Mouse (Mus musculus): Measurements from ENCODE around the gene Cog7.
A peak's percentile ranks its signal among the peaks of the same experiment; 100 is the strongest.

Gene Cog7

DNA sequence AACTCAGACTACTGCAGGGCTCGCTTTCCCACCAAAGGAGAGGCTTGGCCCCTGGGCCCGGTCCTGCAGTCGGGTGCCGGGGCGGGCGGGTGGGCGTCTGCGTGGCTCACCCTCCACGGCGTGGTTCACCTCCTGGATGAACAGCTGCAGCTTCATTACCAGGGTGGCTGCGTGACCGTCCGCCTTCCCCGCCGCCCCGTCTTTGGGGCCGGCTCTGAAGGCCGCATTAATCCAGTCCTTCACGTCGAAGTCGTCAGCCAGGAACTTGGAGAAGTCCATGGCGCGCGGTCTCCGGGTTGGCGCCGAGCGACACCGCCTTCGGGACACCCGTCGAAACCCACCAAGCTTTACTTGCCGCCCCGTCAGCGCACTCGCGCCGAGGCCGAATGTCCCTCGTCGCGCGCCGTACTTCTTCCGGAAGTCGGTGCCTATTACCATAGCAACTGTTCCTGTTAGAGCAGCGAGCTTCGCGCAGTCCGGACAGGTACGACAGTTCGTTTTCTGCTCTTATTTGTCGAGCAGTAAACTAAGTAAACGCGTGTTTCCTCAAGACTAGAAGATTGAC is at the start of gene Cog7:
TSS of gene Cog7 (minus strand) at position 405 of the 565 bp plus-strand sequence.
- DNase-seq (ENCODE audit: low spot score), result peak; percentile 83

DNA sequence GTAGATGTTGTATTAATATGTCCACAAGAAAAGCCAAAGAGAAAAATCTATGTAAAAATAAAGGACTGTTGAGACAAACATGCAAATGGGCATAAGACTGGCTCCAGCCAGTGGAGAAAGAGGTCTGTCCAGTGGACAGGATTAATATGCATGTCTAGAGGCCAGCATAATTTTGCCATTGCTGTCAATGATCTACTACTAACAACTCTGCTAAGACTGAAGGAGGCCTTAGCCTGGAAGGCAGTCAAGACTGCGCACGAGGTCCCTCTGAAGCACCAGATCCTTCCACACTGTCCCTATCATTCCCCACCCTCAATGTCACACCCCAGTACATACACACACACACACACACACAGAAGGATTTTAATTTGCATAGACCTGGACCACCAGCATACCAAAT is 40.6 kb upstream of the Cog7 start:
- DNase-seq (ENCODE audit: low spot score), result no peak

DNA sequence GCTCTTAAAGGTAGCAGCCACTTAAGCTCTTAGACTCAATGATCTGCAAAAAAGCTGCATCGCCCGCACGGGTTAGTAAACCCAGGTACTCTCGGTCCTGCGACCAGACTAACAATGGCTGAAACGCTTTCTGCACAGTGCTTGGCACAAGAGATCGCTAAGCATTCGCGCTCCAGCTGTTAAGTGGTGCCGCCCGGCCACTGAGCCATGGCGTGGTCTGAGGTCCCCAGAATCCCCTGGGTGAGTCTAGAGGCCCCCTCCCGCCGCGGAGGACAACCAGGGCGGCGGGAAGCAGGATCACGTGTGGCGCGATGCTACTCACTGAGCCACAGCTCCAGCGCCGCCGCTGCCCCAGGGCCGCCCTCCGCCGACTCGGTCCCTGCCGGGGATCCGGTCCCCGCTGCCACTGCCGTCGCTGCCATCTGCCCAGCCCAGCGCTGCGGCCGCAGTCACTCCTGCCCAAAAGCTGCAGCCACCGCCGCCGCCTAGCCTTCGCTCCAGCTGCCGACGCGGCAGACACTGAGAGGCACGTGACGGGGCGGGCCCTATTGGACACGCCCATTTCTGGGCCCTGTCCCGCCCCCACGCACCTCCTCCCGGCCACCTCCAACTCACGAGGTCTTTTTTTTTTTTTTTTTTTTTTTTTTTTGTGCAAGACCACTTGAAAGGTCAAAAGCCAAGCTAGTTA is 39.3 kb upstream of the Cog7 start, which contains the start of gene Gga2:
TSS of gene Gga2 (minus strand) at position 556 of the 688 bp plus-strand sequence.
- peak; percentile 55 for DNase-seq (ENCODE audit: low spot score)

DNA sequence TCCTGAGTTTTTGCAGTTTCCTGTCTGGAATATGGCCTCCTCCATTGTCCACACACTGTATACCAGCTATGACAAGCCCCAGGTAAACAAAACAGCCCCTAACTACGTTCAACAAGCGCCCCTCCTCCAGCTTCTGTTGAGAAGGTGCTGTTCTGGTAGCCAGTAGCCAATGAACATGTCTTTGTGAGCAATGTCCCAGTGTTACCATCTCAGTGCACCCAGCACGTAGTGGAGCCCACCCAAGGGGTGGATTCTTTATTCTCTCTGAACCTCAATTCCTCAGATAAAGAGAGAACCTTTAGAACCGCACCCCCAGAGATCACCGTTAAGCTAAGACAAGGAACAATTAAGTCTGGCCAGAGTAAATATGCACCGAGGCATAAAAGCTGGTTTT is 38.8 kb upstream of the Cog7 start:
- no peak for DNase-seq (ENCODE audit: low spot score)

DNA sequence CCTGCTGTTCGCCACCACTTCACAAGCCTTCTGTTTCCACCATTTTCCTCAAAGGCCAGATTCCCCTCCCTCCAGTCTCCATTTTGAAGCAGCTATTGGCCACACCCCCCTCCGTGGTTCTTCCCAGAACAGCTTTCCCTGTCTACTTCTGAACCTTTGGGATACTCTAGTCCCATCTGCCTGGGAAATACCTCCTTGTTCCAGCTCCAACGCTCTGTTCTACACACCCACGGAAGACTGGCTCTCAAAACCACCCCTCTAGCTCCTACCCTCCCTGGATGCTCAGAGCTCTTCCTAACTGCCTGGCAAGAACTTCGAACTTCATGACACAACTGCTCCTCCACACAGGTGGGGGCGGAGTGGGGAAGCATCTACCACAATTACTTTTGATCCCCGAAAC is 37.5 kb upstream of the Cog7 start:
- no peak for DNase-seq (ENCODE audit: low spot score)

DNA sequence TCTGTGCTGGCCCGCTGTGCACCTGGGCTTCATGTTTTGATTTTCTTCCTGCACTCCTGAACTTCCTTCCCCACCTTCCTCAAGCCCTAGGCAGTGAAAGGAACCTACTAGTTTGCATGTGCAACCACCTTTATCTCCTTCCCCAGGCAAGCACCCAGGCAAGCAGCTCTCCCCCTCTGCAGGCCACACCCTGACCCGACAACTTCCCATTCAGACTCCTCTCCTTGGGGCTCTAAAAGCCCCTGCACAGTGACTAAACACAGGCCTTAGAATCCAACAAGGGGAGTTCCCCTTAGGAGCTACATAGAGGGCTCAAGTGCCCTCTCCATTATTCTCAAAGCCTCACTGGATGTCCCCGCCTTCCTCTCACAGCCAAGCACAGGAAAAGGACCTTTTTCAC is 36.7 kb upstream of the Cog7 start:
- DNase-seq (ENCODE audit: low spot score), result no peak

DNA sequence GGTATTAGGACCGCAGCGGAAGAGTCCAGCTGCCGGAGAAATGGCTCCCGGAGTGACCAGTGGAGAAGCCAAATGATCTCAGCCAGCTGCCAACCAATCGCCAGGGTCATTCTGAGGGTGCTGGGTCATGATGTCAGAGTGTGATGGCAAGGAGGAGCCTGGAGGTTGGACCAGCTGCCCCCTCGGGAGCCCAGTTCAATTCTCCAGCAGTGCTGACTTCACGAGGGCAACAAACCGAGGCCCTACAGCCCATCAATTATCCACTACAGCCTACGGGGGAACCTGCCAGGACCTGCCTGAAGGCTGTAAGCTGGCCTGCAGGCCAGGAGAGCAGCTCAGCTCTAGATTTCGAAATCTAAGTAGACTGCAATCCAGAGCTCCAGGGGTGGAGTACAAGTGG is 34.2 kb upstream of the Cog7 start:
- no peak for DNase-seq (ENCODE audit: low spot score)

DNA sequence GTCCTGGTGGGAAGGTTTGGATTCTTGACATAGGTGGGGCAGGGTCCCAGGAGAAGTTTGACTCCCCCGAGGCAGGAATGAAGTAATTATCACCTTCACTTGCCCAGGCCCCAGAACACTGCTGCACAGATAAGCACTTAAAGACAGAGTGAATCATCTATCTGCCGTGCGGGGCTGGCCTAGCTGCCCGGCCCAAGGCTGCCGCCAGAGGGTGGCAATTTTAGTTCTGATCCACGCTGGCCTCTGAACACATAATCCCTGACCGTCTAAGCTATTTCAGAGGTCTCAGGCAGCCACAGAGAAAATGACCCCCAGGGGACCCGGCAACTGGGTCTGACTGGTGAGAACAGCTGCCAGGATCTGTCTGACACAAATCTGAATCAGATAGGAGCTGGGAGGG is 33.6 kb upstream of the Cog7 start:
- DNase-seq (ENCODE audit: low spot score), result no peak

DNA sequence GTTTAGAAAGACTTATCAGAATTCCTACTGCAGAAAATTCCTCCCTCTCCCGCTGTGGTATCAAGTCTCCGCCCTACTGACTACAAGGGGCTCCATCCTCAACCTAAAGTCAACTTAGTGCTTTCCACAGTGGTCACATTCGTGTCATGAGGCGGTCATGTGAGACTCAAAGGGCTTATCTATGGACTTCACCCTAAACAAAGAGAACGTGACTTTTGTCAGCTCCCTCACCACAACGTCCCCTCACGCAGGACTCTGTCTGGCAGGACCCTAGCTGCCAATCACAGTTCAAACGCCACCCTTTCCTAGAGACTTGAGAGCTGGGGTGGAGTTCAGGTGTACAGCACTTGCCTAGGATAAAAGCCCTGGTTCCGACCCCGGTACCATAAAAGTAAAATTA is 31.4 kb upstream of the Cog7 start:
- DNase-seq (ENCODE audit: low spot score), result no peak

DNA sequence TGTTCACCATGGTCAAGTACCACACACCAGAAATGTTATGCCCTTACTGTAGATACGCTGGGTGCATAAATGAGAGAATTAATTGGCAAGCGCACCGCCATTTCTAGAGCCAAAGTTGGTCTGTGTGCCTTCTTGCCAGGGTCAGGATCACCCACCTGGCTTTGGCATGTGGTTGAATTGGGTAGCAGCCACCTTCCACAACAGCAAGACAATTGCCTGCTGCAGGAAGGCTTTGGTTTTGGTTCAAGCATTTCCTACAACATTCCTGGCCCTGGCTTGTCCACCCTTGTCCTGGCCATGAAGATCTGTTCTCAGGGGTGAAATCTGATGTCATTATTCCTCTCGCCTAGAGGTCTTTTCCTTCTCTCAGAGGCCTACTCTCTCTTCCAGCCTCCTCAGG is 30.9 kb upstream of the Cog7 start:
- no peak for DNase-seq (ENCODE audit: low spot score)

DNA sequence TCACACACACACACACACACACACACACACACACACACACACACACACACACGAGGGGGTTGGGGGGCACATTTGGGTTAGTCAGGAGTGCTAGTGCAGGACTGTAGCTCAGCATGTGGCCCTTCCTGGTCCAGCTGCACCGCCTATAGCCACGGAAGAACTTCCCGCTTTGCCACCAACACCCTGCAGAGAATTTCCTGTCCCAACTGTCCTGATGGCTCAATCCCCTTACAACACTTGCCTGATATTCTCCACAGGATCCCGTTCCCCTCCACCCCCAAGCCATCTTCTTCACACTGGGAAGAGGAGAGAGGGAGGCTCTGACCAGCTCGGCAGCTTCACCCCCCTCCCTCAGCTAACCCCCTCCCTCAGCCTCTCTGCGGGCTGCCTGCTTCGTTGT is 18.9 kb upstream of the Cog7 start:
- no peak for DNase-seq (ENCODE audit: low spot score)

DNA sequence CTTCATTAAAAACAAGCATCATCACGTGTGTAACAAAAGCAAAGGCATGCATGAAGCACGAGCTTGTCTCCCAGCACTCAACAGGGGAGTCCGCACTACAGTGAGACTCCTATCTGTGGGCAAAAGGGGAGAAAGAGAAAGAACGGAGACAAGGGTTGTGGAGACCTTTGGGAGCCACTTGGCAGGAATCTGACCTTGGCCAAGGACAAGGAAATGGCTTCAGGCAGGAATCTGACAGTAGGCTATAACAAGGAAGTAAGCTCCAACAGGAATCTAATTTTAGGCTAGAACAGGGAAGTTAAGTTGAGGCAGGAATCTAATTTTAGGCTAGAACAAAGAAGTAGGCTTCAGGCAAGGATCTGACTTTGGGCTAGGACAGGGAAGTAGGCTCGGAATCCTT is 14.4 kb upstream of the Cog7 start:
- no peak for DNase-seq (ENCODE audit: low spot score)

DNA sequence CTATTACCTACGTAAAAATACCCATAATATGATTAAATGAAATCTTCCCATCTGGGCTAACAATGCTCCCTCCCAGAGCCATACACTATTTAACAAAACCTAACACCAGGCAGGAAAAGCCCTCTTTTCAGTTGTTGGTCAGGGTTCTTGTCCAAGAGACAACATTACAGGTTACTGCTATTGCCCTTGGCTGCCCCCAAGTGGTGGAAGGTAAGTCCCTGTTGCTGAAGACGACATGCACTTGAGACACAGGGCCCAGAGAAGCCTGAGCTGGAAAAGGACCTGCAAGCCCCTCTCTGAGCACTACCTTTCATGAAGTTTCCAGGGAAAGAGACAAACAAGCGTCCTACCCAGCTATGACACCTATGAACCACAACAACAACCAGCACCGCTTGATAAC is 6.5 kb downstream of the Cog7 start:
- no peak for DNase-seq (ENCODE audit: low spot score)

DNA sequence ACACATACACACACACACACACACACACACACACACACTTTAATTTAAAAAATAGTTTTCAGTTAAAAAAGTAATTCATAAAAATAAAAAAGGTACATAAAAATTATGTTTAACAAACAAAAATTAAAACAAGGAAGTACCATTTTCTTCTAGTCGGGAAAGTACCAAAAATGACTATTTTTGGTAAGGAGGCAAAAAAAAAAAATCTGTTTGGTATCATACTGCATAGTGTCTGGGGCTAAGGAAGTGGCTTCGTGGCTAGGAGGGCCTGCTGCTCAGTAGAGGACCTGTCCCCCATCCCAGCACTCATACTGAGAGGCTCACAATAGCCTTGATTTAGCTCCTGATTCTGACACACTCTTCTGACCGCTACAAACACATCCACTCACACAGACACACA is 9.8 kb downstream of the Cog7 start:
- DNase-seq (ENCODE audit: low spot score), result no peak

DNA sequence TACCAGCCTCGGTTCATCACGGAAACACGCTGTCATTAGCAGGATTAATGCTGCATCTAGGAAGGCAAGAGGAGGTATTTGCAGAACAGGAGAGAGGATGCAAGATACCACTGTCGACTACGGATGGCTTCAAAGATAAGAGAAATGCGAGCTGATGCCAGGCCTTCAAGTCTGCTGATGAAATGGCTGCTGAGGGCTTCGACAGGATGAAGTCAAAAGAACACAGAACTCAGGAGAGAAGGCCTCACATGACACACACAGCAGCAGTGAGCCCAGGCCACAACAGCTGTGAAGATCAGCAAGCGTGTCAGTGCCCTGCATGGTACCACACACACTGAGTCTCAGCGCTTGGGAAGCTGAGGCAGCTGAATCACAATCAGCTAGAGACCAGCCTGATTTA is 11.3 kb downstream of the Cog7 start:
- DNase-seq (ENCODE audit: low spot score), result no peak

DNA sequence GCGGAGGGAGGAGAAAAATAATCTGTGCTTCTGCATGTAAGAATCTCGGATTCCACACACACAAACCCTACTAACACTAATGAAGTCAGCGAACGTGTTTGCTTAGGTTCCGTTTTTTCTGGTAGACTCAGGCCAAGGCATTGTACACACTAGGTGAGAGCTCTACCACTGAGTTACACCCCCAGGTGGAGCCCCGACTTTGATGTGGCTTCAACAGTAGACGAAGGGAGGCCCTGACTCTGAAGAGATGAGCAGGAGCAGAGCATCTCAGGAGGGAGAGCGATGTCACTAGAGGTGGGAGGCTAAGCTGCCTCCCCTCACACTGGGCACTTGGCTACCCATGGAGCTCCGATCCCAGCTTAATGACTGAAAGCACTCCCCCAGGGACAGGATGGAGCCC is 12.7 kb downstream of the Cog7 start:
- DNase-seq (ENCODE audit: low spot score), result no peak

DNA sequence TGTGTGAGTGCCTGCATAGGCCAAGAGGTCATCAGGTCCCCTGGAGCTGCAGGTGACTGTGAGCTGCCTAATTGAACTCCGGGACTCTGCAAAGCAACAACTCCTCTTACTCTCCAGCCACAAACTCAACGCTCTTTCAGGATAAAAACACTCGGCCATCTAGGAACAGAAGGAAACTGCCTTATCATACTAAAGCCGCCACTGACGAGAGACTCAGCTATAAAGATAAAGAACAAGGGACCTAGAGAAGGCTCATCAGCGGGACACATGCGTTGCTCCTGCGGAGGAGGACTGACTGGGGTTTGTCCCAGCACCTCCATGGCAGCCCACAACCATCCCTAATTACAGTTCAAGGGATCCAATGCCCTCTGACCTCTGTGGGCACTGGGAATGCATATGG is 13.3 kb downstream of the Cog7 start:
- DNase-seq (ENCODE audit: low spot score), result no peak

DNA sequence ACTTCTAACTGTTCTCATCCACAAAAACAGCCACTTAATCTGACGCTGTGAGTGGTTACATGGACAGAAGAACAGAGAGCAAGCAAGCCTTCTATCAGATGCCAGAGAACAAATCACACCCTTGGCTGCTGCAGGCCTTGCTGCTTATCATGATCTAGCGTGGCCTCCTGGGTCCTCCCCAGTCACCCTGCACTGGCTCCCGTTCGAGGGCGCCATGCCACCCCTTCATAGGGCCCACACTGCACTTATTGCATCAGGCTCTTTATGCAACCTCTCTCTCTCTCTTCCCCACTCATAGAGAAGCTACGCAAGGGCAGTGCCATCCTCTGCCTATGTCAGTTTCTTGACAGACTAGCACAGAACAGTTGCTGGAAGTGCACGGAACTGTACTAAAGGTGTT is 15.3 kb downstream of the Cog7 start:
- DNase-seq (ENCODE audit: low spot score), result no peak

DNA sequence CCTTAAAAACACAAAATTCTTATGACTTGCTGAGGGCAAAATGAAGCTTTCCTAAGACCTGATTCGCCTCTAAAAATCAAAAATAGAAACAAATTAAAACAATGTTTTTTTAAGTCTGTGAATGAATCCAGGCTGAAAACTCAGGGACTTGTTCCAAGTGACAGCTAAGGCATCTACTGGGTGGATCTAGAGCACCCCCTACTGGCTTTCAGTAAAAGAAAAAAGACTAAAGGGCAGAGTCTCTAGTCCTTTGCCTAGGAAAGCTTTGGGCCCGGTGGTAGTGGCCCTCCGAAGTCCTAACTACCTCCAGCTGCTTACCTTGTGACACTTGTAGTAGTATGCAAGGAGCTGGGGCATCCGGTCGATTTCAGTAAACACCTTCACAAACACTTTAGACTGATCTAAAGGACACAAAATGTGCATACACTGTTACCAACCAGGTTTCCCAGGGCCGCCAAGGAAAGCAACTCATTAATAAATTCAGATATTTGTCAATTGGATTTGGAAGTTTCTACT is 17.6 kb downstream of the Cog7 start:
- no peak for DNase-seq (ENCODE audit: low spot score)

DNA sequence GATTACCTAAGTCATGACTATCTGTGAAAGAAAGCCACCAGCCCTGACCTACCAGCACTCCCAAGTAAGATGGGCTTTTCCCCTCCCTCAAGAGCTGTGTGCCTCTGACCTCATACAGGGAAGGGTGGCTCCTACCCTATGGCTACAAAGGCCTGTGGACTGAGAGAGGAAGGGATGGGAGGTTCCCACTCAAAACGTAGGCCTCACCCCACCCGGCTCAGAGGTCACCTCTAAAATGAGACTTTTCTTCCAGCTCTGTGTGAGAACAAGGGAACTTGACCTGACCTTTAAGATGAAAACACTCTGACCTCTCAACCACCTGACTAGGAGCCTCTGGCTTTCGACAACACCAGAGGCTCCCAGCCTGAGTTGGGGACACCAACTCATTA is 18.9 kb downstream of the Cog7 start:
- no peak for DNase-seq (ENCODE audit: low spot score)

DNA sequence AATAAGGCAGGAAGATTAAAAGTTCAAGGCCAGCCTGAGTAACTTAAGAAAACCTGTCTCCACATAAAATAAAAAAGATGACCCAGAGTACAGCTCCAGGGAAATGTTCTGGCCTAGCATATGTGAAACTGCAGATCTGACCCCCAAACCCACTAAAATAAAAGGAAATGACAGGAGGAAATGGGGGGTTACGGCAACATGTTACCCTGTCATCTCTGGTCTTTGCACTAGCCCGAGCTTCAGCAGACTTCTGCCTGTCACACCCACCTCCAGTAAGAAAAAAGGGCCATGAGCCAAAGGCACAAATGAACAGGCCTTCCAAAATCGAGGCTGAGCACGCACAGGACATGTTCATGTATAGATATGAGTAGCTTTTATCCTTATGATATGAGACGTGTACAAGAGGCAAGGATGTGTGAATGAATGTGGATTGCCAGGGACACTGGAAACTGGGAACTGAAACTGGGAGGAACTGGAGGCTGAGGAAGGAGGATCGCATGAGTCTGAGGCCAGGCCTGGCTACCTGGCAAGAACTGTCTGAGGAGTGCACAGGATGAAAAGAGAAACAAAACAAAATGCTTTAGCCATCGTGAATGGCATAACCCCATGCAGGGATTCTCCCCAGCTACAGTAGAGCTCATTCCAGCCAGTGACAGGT is 19.5 kb downstream of the Cog7 start:
- no peak for DNase-seq (ENCODE audit: low spot score)

DNA sequence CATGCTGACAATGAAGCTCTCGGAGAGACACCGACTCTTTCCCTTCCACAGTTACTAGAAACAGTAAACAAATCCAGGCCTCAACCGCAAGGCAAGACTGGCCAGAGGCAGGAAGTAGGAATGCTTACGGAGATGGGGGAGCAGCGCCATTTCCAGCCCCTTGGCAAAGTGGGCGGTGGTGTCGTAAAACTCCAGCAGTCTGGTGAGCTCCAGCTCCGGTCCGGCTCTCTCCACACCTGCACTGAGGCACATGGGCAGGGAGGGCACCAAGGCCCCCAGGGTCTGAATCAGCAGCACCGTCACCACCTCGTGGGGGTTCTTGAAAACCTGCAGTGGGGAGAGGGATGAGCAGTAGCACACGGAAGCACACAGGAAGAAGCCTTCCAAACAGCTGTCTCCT is 25.7 kb downstream of the Cog7 start:
- no peak for DNase-seq (ENCODE audit: low spot score)

DNA sequence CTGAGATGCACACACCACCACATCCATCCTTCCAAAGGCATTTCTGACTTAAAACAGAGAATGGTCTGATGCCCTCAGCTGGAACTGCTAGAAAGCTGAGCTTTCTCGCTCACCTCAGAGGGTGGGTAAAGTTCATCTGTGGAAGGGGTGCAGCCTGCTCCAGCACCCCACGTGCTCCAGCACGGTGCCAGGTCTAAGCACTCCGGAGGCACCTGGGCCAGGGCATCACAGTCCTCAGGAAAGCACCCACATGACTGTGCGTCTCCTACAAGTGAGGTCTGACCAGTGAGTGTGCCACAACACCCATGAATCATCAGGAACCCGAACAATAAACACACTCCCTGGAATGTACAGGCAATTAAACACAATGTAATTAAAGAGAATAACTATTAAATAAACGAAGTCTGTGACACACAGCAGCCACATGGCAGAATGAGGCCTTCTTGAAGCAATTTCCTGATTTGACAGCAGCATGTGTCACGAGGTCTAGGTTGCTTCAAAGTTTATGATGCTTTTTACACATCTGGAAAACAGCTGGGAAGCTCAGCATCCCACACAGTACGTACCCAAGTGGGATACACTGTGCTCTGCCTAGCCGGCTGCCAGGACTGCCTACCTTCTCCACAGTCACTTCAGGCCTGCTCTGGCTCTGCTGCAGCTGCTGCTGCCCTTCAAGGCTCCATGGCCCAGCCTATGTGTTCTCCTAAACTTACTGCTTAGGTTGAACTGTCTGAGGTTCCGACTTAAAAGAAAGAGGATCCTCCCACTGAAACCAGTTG is 26.4 kb downstream of the Cog7 start:
- DNase-seq (ENCODE audit: low spot score), result no peak

Measured in urinary bladder, postnatal 10 days (tissue).